Mouse (Mus musculus): ENCODE data around the gene Nfe2. TPM values are rescaled to one million over a fixed set of nuclear protein-coding genes. Genes with fewer than 3 reads are reported as not detected.
A peak's percentile ranks its signal among the peaks of the same experiment; 100 is the strongest.

Gene Nfe2
- 10.5 and 11.2 TPM in 2 replicates for polyA plus RNA-seq (2015; fragmentation: Nextera tagmentation; extraction: Ambion mirVana)

DNA sequence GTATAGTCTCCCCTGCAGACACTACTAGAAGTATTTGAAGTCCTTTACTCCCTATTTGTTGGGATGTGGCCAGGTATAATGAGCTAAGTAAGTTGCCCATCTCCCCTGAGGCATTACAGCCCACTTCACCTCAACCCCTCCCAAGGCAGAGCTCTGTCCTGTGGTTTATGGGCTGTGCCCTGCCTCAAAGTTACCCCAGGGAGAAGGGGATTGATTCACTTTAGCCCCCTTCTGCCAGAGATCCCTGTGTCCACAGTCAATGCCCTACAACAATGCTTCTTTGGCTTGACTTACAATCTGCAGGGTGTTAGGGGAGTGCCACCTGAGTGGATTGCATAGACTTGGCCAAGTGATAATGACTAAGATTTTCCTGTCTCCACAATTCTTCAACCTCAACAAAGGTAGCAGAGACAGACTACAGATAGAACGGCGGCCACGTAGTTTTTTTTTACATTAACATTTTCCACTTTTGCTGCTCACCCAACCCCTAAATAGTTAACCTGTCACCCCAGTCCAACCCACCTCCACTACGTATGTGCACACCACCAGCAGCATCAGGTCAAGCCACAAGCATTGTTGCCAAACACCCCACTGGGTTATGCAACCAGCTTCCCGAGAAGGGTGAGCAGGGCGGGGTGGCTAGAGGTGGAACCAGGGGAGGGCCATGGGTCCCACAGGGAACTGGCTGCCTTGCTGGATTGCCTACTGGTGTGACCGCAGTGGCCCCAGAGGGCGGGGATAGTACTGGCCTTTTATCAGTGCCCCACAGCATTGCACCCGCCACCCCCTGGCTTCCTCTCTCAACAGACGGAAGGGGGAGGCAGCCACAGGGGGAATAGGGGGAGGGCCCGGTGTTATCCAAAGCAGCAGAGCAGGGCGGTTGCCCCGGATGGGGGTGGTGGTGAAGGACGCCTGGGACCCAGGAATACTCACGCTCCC is at the start of gene Nfe2:
Gene Nfe2 (minus strand): TSS at position 614 of the 939 bp plus-strand sequence.
- Histone ChIP-seq H3K4me1 (ENCODE audit: insufficient read depth, low read depth, low read length) (peaks cover 7% of the 10 kb centered on the region; the same call in 1 of the 2 replicates), H3K4me2 (replicated peaks; ENCODE audit: low read depth, low read length) (peak within 1 kb of the TSS; percentile 57), H3K36me3 (ENCODE audit: insufficient read depth, low read length) (no peaks in the 10 kb centered on the region), H3K9ac (replicated peaks; ENCODE audit: low read depth) (no peak within 1 kb of the TSS), H3K27ac (ENCODE audit: low read length) (peak within 1 kb of the TSS; percentile 66), H3K4me3 (ENCODE audit: low read depth, low read length) (peak within 1 kb of the TSS; percentile 26; the same call in 1 of the 2 replicates), H3K9me3 (ENCODE audit: low read length) (no peaks in the 10 kb centered on the region), H3K27me3 (replicated peaks; ENCODE audit: insufficient read depth, low read length) (no peaks in the 10 kb centered on the region)
- DNase-seq (ENCODE audit: low spot score): peak; percentile 94
- 9% methylated on average over 15 of the region's 15 CpGs for WGBS
- peak; percentile 96 for ATAC-seq
- TF ChIP-seq CTCF (IDR thresholded peaks at IDR 0.05) (peak; percentile 28), EP300 (IDR thresholded peaks at IDR 0.05) (peak; percentile 78; the same call in 1 of the 2 replicates)

DNA sequence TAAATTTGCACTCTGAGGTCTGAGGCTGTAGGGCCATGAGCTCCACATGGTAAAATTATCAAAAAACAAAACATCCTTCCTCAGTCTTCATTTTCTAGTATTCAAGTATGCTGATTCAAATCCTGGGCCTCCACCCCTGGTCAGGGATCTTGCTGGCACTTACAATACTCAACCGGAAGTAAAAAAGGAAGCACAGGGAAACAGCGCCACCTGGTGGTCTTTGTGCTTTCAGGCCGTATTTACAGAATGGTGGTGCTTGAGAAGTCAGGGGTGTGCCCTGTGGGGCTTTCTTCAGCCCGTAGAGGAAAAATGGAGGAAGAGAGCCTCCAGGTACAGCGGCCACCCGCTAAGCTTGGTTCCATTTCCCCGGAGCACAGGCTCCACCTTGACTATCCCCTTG is 48.9 kb upstream of the Nfe2 start:
- DNase-seq (ENCODE audit: low spot score) (peak; percentile 95), ATAC-seq (peak; percentile 14; the same call in 1 of the 2 replicates)
- peaks cover 11% of the 10 kb centered on the region; the same call in 1 of the 2 replicates for H3K4me1 ChIP-seq (ENCODE audit: insufficient read depth, low read depth, low read length)
- 0 out of 2 replicates have a peak overlapping the region, but pooled peaks have one; percentile 23 for H3K9ac ChIP-seq (replicated peaks; ENCODE audit: low read depth)
- H3K4me3 ChIP-seq (ENCODE audit: low read depth, low read length): no peak overlapping the region
- TF ChIP-seq CTCF (IDR thresholded peaks at IDR 0.05) (peak; percentile 95), EP300 (IDR thresholded peaks at IDR 0.05) (peak; percentile 73)
- H3K36me3 ChIP-seq (ENCODE audit: insufficient read depth, low read length): no peaks in the 10 kb centered on the region
- 3% methylated on average over 7 of the region's 7 CpGs for WGBS
- H3K4me2 ChIP-seq (replicated peaks; ENCODE audit: low read depth, low read length): peak overlapping the region; percentile 38
- no peak overlapping the region for H3K27ac ChIP-seq (ENCODE audit: low read length)
- no peaks in the 10 kb centered on the region for H3K9me3 ChIP-seq (ENCODE audit: low read length)
- H3K27me3 ChIP-seq (replicated peaks; ENCODE audit: insufficient read depth, low read length): no peaks in the 10 kb centered on the region

DNA sequence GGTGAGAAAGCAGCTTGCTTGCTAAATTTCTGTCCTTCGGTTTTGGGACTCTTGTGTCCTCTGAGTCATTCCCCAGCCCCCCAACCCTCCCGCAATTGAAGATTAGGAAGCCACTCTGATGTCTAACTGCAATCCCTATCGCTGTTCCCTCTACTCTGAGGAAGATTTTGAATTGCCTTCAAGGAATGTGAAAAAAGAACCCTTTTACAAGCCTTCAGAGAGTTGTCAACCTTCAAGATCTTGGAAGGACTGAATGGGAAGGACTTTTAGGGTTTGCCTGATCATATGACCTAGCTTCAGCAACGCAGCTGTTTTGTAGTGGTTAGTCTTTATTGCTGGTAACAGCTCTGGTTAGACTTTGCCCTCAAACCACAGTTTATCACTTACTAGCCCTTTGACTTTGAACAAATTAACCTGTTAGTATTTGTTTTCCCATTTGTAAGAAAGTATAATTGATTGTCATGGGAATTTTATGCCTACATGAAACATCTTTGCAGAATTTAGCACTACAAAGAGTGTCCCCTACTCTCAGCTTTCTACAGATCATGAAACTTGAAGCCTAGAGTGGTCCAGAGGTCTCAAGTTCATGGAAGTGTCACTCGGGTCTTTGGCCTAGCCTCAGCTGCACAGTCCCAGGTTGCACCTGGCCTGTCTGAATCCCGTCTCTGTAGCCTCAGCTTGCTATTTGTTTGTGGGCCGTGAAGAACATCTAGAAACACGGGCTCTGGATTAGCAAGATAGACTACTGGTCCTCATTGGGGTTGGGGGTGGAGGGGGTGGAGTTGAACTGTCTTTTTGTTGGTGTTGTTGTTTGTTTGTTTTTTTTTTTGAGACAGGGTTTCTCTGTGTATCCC is 47.8 kb upstream of the Nfe2 start:
- WGBS: 32% methylated on average over 8 of the region's 8 CpGs
- H3K4me3 ChIP-seq (ENCODE audit: low read depth, low read length): peak overlapping the region; percentile 55
- peak overlapping the region; percentile 91 for H3K27ac ChIP-seq (ENCODE audit: low read length)
- DNase-seq (ENCODE audit: low spot score) (no peak), ATAC-seq (no peak)
- no peaks in the 10 kb centered on the region for H3K36me3 ChIP-seq (ENCODE audit: insufficient read depth, low read length)
- H3K9ac ChIP-seq (replicated peaks; ENCODE audit: low read depth): peak overlapping the region; percentile 57
- H3K27me3 ChIP-seq (replicated peaks; ENCODE audit: insufficient read depth, low read length): no peaks in the 10 kb centered on the region
- H3K4me2 ChIP-seq (replicated peaks; ENCODE audit: low read depth, low read length): peak overlapping the region; percentile 85
- H3K4me1 ChIP-seq (ENCODE audit: insufficient read depth, low read depth, low read length): peaks cover 15% of the 10 kb centered on the region; the same call in 1 of the 2 replicates
- H3K9me3 ChIP-seq (ENCODE audit: low read length): no peaks in the 10 kb centered on the region
- TF ChIP-seq CTCF (IDR thresholded peaks at IDR 0.05): no peak
- TF ChIP-seq EP300 (IDR thresholded peaks at IDR 0.05): no peak

DNA sequence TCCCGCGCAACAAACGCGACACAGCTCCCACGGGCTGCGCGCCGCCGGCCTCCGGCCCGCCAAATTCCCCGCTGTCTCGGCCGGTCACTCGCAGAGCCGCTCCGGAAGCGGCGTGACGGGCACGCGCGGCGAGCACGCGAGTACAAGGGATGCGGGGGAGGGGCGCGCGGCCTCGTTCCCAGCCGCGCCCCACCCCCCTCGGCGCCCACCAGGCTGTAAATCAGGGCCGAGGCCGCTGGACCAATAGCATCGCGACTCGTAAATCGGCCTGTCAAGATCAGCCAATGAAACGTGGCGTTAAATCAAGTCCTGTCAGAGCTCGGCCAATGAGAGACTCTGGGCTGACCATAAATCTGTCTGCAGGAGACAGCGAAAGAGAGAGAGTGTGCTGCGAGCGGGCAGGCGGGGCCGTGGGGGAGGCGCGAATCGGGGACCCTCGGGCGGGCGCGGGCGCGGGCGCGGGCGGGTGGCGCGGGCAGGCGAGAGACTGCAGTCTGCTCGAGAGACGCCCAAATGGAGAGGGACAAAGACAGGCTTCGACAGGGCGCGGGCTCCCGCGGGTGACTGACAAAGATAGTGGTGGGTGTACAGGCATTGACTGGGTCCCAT is 47.0 kb upstream of the Nfe2 start:
- H3K4me1 ChIP-seq (ENCODE audit: insufficient read depth, low read depth, low read length): peaks cover 15% of the 10 kb centered on the region; the same call in 1 of the 2 replicates
- peak; percentile 97 for ATAC-seq
- H3K9me3 ChIP-seq (ENCODE audit: low read length): no peaks in the 10 kb centered on the region
- peak; percentile 33; the same call in 1 of the 2 replicates for TF ChIP-seq EP300 (IDR thresholded peaks at IDR 0.05)
- peak; percentile 1; the same call in 1 of the 2 replicates for TF ChIP-seq CTCF (IDR thresholded peaks at IDR 0.05)
- peak overlapping the region; percentile 57 for H3K9ac ChIP-seq (replicated peaks; ENCODE audit: low read depth)
- H3K4me3 ChIP-seq (ENCODE audit: low read depth, low read length): peak overlapping the region; percentile 55
- no peaks in the 10 kb centered on the region for H3K27me3 ChIP-seq (replicated peaks; ENCODE audit: insufficient read depth, low read length)
- H3K36me3 ChIP-seq (ENCODE audit: insufficient read depth, low read length): no peaks in the 10 kb centered on the region
- WGBS: under 1% methylated on average over 60 of the region's 71 CpGs
- DNase-seq (ENCODE audit: low spot score): peak; percentile 99
- H3K4me2 ChIP-seq (replicated peaks; ENCODE audit: low read depth, low read length): peak overlapping the region; percentile 85
- H3K27ac ChIP-seq (ENCODE audit: low read length): peak overlapping the region; percentile 91

DNA sequence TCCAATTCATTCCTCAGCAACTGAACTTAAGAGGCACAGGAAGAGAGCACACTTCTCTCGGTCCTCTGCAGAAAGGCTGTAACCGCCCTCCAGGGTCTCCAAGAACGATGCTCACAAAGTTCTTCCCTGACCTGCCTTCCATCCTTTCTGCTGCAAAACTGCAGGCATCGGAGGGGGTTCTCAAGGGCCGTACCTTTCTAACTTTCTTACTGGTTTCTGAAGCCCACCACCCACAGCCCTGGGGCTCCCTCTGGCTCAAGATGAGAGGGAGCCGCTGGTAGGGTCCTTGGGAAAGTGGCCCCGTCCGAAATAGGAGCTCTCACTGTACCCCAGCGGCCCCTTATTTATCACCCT is 46.4 kb upstream of the Nfe2 start:
- Histone ChIP-seq H3K27ac (ENCODE audit: low read length) (peak overlapping the region; percentile 91), H3K9me3 (ENCODE audit: low read length) (no peaks in the 10 kb centered on the region), H3K4me1 (ENCODE audit: insufficient read depth, low read depth, low read length) (peaks cover 15% of the 10 kb centered on the region; the same call in 1 of the 2 replicates), H3K4me3 (ENCODE audit: low read depth, low read length) (peak overlapping the region; percentile 55), H3K9ac (replicated peaks; ENCODE audit: low read depth) (peak overlapping the region; percentile 57), H3K4me2 (replicated peaks; ENCODE audit: low read depth, low read length) (peak overlapping the region; percentile 85), H3K36me3 (ENCODE audit: insufficient read depth, low read length) (no peaks in the 10 kb centered on the region), H3K27me3 (replicated peaks; ENCODE audit: insufficient read depth, low read length) (no peaks in the 10 kb centered on the region)
- no peak for DNase-seq (ENCODE audit: low spot score)
- 0% methylated on average over 9 of the region's 9 CpGs for WGBS
- TF ChIP-seq CTCF (IDR thresholded peaks at IDR 0.05) (no peak), EP300 (IDR thresholded peaks at IDR 0.05) (no peak)
- no peak for ATAC-seq

Data from lung, postnatal 0 days (tissue).